8 mouse cellular contexts compared by ENCODE assay signal in the genomic region with DNA sequence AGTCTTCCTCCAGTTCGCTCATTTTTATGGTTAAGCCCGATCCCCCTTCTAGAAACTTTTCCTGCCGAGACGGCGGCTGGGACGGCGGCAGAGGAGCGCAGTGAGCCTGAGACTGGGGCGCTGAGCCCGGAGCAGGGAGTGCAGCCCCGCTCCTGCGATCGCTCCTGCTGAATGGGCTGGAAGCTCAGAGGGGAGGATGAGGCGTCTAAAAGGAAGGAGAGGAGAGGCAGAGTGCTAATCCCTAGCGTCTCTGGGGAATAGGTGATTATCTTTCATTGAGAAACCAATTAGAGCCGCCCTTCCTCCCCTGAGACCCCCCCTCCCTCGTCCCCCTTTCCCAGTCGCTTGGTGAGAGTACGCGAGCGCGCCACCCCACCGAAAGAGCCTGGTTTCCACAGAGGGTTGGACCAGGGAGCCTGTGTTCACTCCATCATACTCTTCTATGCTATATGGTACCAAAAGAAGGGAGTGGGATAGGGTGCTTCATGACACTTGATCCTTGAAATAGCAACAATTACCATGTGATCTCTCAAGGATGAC. TPM values are rescaled to one million over a fixed set of nuclear protein-coding genes. Genes with fewer than 3 reads are reported as not detected.
DNase-seq lines count a peak whose midpoint lies in the region; ATAC-seq and TF ChIP-seq lines count a peak whose summit lies in the region.

A gene (minus strand): TSS at position 233 of the 540 bp plus-strand sequence.

- H3K9me3 ChIP-seq in embryonic facial prominence, embryonic 11.5 days (replicated peaks; ENCODE audit: control insufficient read depth, low read length), result no peaks in the 10 kb centered on the region
- no peaks in the 10 kb centered on the region for H3K9me3 ChIP-seq in heart, embryonic 11.5 days (replicated peaks; ENCODE audit: control insufficient read depth, low read length)
- H3K9me3 ChIP-seq in kidney, postnatal 0 days (replicated peaks; ENCODE audit: low read length), result no peaks in the 10 kb centered on the region
- no peaks in the 10 kb centered on the region for H3K9me3 ChIP-seq in lung, embryonic 15.5 days

- no peak for TF ChIP-seq CTCF in kidney, postnatal 0 days (IDR thresholded peaks at IDR 0.05; ENCODE audit: low read depth)
- no peak for TF ChIP-seq CTCF in small intestine, adult 2 months (IDR thresholded peaks at IDR 0.05; ENCODE audit: extremely low read depth, insufficient read length, insufficient replicate concordance, low read depth, low read length)

- 0% methylated on average over 23 of the region's 23 CpGs for WGBS in embryonic facial prominence, embryonic 11.5 days
- under 1% methylated on average over 23 of the region's 23 CpGs for WGBS in heart, embryonic 11.5 days (ENCODE audit: insufficient replicate concordance)
- under 1% methylated on average over 22 of the region's 23 CpGs for WGBS in kidney, postnatal 0 days
- WGBS in lung, embryonic 15.5 days, result 2% methylated on average over 23 of the region's 23 CpGs
- WGBS in small intestine, adult 2 months, result 3% methylated on average over 23 of the region's 23 CpGs

- H3K27me3 ChIP-seq in embryonic facial prominence, embryonic 11.5 days (ENCODE audit: control insufficient read depth, insufficient read depth, low read length), result no peaks in the 10 kb centered on the region
- H3K27me3 ChIP-seq in heart, embryonic 11.5 days (ENCODE audit: control insufficient read depth, insufficient read depth, low read length), result no peaks in the 10 kb centered on the region
- no peaks in the 10 kb centered on the region for H3K27me3 ChIP-seq in kidney, postnatal 0 days (ENCODE audit: insufficient read depth, low read length)
- no peaks in the 10 kb centered on the region for H3K27me3 ChIP-seq in lung, embryonic 15.5 days
- H3K27me3 ChIP-seq in small intestine, adult 2 months (ENCODE audit: control insufficient read depth, insufficient read depth, low read length), result peaks cover 29% of the 10 kb centered on the region

- peak within 1 kb of the TSS; percentile 52 for H3K4me3 ChIP-seq in embryonic facial prominence, embryonic 11.5 days (ENCODE audit: low read depth, low read length)
- H3K4me3 ChIP-seq in heart, embryonic 11.5 days (ENCODE audit: low read depth, low read length), result peak within 1 kb of the TSS; percentile 86
- peak within 1 kb of the TSS; percentile 68 for H3K4me3 ChIP-seq in kidney, postnatal 0 days (replicated peaks; ENCODE audit: low read depth, low read length)
- H3K4me3 ChIP-seq in lung, embryonic 15.5 days, result peak within 1 kb of the TSS; percentile 65
- peak within 1 kb of the TSS; percentile 71 for H3K4me3 ChIP-seq in small intestine, adult 2 months (ENCODE audit: low read depth, low read length)

- no peaks in the 10 kb centered on the region for H3K4me1 ChIP-seq in embryonic facial prominence, embryonic 11.5 days (ENCODE audit: control insufficient read depth, insufficient read depth, low read length)
- 0 out of 2 replicates have a peak, but pooled peaks cover 5% of the 10 kb centered on the region for H3K4me1 ChIP-seq in heart, embryonic 11.5 days (ENCODE audit: control insufficient read depth, insufficient read depth, low read length)
- peaks cover 11% of the 10 kb centered on the region for H3K4me1 ChIP-seq in kidney, postnatal 0 days (replicated peaks; ENCODE audit: insufficient read depth, low read length)
- H3K4me1 ChIP-seq in lung, embryonic 15.5 days, result peaks cover 23% of the 10 kb centered on the region
- peaks cover 8% of the 10 kb centered on the region; the same call in 1 of the 2 replicates for H3K4me1 ChIP-seq in small intestine, adult 2 months (ENCODE audit: control insufficient read depth, insufficient read depth, insufficient read length, low read length)

- peak within 1 kb of the TSS; percentile 57 for H3K27ac ChIP-seq in embryonic facial prominence, embryonic 11.5 days (replicated peaks; ENCODE audit: low read depth, low read length)
- peak within 1 kb of the TSS; percentile 95 for H3K27ac ChIP-seq in heart, embryonic 11.5 days (ENCODE audit: low read depth, low read length)
- H3K27ac ChIP-seq in kidney, postnatal 0 days, result peak within 1 kb of the TSS; percentile 60
- peak within 1 kb of the TSS; percentile 91 for H3K27ac ChIP-seq in lung, embryonic 15.5 days
- H3K27ac ChIP-seq in small intestine, adult 2 months (ENCODE audit: insufficient read depth, low read depth, low read length), result peak within 1 kb of the TSS; percentile 55; the same call in 1 of the 2 replicates

- H3K4me2 ChIP-seq in embryonic facial prominence, embryonic 11.5 days (ENCODE audit: low read depth, low read length), result peak within 1 kb of the TSS; percentile 92
- H3K4me2 ChIP-seq in heart, embryonic 11.5 days, result peak within 1 kb of the TSS; percentile 83
- peak within 1 kb of the TSS; percentile 96 for H3K4me2 ChIP-seq in kidney, postnatal 0 days (ENCODE audit: low read length)
- H3K4me2 ChIP-seq in lung, embryonic 15.5 days, result peak within 1 kb of the TSS; percentile 91

- TF ChIP-seq POLR2A in small intestine, adult 2 months (IDR thresholded peaks at IDR 0.05; ENCODE audit: low read depth, low read length), result no peak

- peak; percentile 25 for DNase-seq in urinary bladder, adult 2 months (ENCODE audit: low spot score)
- no peak for DNase-seq in urinary bladder, postnatal 4 days (ENCODE audit: low spot score in 2 of 2)
- DNase-seq in embryonic facial prominence, embryonic 11.5 days (ENCODE audit: low spot score), result peak; percentile 67
- DNase-seq in kidney, postnatal 0 days (ENCODE audit: low spot score), result peak; percentile 66
- no peak for DNase-seq in cerebellum, adult 9-11 months

- peak within 1 kb of the TSS; percentile 59 for H3K9ac ChIP-seq in embryonic facial prominence, embryonic 11.5 days (replicated peaks; ENCODE audit: low read length)
- H3K9ac ChIP-seq in heart, embryonic 11.5 days (ENCODE audit: low read depth, low read length), result peak within 1 kb of the TSS; percentile 86
- H3K9ac ChIP-seq in kidney, postnatal 0 days (ENCODE audit: low read depth, low read length), result peak within 1 kb of the TSS; percentile 68
- peak within 1 kb of the TSS; percentile 63 for H3K9ac ChIP-seq in lung, embryonic 15.5 days

- H3K36me3 ChIP-seq in embryonic facial prominence, embryonic 11.5 days (replicated peaks; ENCODE audit: control insufficient read depth, insufficient read depth, low read depth, low read length), result no peaks in the 10 kb centered on the region
- no peaks in the 10 kb centered on the region for H3K36me3 ChIP-seq in heart, embryonic 11.5 days (ENCODE audit: control insufficient read depth, insufficient read depth, low read length)
- no peaks in the 10 kb centered on the region for H3K36me3 ChIP-seq in kidney, postnatal 0 days (ENCODE audit: insufficient read depth, low read length)
- no peaks in the 10 kb centered on the region for H3K36me3 ChIP-seq in lung, embryonic 15.5 days
- H3K36me3 ChIP-seq in small intestine, adult 2 months (ENCODE audit: control insufficient read depth, insufficient read depth, low read length), result no peaks in the 10 kb centered on the region

- ATAC-seq in embryonic facial prominence, embryonic 11.5 days (replicated peaks; ENCODE audit: insufficient number of reproducible peaks, low FRiP score, low TSS enrichment, low read depth), result peak; percentile 85
- ATAC-seq in heart, embryonic 11.5 days (replicated peaks; ENCODE audit: insufficient number of reproducible peaks, low FRiP score, low TSS enrichment), result peak; percentile 60
- ATAC-seq in kidney, postnatal 0 days (replicated peaks; ENCODE audit: low FRiP score, low read depth), result peak; percentile 74
- peak; percentile 71 for ATAC-seq in lung, embryonic 15.5 days (ENCODE audit: borderline replicate concordance, extremely low read depth, low FRiP score, low TSS enrichment)

RNA-seq across cellular contexts. Expression of the gene that starts here (rescaled TPM):
- 4.1 and 6.2 TPM in 2 replicates for polyA plus RNA-seq in urinary bladder, adult 2 months (2012; rRNA removed)
- polyA plus RNA-seq in embryonic facial prominence, embryonic 11.5 days (2014; fragmentation: Nextera tagmentation; extraction: Ambion mirVana), result 7.1 and 8.0 TPM in 2 replicates
- 8.2 and 10.9 TPM in 2 replicates for polyA plus RNA-seq in heart, embryonic 11.5 days (2014; fragmentation: Nextera tagmentation; extraction: Ambion mirVana)
- 2.3 and 2.8 TPM in 2 replicates for polyA plus RNA-seq in kidney, postnatal 0 days (2015; fragmentation: Nextera tagmentation; extraction: Ambion mirVana)
- polyA plus RNA-seq in lung, embryonic 15.5 days (2015; fragmentation: Nextera tagmentation; extraction: Ambion mirVana), result 5.7 and 6.5 TPM in 2 replicates
- polyA plus RNA-seq in small intestine, adult 2 months (2012; rRNA removed), result 1.0 and 1.6 TPM in 2 replicates

Comparison
In these comparisons a context has a peak if more than half of its experiments do, and no peak if none do; other contexts are left out.
1. DNase-seq: peak in urinary bladder, adult 2 months (single experiment), embryonic facial prominence, embryonic 11.5 days (single experiment) and kidney, postnatal 0 days (single experiment); none in urinary bladder, postnatal 4 days (0 of 2) and cerebellum, adult 9-11 months (single experiment).
2. Peak in every context shown above with its lines, with median percentiles within 50 percentile points of each other: ATAC-seq, H3K27ac ChIP-seq, H3K4me2 ChIP-seq, H3K4me3 ChIP-seq and H3K9ac ChIP-seq.